Mouse (Mus musculus): ENCODE measurements around the gene Btnl9. TPM values are rescaled to one million over a fixed set of nuclear protein-coding genes. Genes with fewer than 3 reads are reported as not detected.
"Not testable (repeated sequence)": the region's sequence is repeated elsewhere in the genome, so short reads cannot be mapped to it uniquely, and the experiment has no call there.

Gene Btnl9
- polyA plus RNA-seq, 1 experiment from 2014 or later = 0.39 TPM

- H3K27me3 ChIP-seq (ENCODE audit: control insufficient read depth, insufficient read depth, low read length); H3K9ac ChIP-seq (ENCODE audit: low read depth, low read length); H3K27ac ChIP-seq (ENCODE audit: low read depth, low read length); H3K4me1 ChIP-seq (ENCODE audit: control insufficient read depth, insufficient read depth, low read length); H3K36me3 ChIP-seq (ENCODE audit: control insufficient read depth, insufficient read depth, low read length); ATAC-seq (replicated peaks; ENCODE audit: insufficient number of reproducible peaks, low FRiP score, low TSS enrichment); H3K9me3 ChIP-seq (replicated peaks; ENCODE audit: control insufficient read depth, low read length); H3K4me2 ChIP-seq; H3K4me3 ChIP-seq (ENCODE audit: low read depth, low read length): not testable (repeated sequence)
- WGBS (ENCODE audit: insufficient replicate concordance) = 91% methylated on average over 9 of the region's 9 CpGs
These were observed 7.8 kb upstream of the Btnl9 start for GRCm38 (mm10) chr11:49194771-49195170.

GRCm38 (mm10) chr11:49191083-49191482, 4.1 kb upstream of the Btnl9 start:
- no peaks in the 10 kb centered on the region for H3K9me3 ChIP-seq (replicated peaks; ENCODE audit: control insufficient read depth, low read length)
- H3K4me3 ChIP-seq (ENCODE audit: low read depth, low read length) = no peak overlapping the region
- H3K36me3 ChIP-seq (ENCODE audit: control insufficient read depth, insufficient read depth, low read length) = no peaks in the 10 kb centered on the region
- ATAC-seq (replicated peaks; ENCODE audit: insufficient number of reproducible peaks, low FRiP score, low TSS enrichment) = no peak
- H3K4me2 ChIP-seq = no peak overlapping the region
- H3K9ac ChIP-seq (ENCODE audit: low read depth, low read length) = no peak overlapping the region
- no peak overlapping the region for H3K27ac ChIP-seq (ENCODE audit: low read depth, low read length)
- no peaks in the 10 kb centered on the region for H3K4me1 ChIP-seq (ENCODE audit: control insufficient read depth, insufficient read depth, low read length)
- H3K27me3 ChIP-seq (ENCODE audit: control insufficient read depth, insufficient read depth, low read length) = no peaks in the 10 kb centered on the region
- 43% methylated on average over 2 of the region's 2 CpGs for WGBS (ENCODE audit: insufficient replicate concordance)

- no peak overlapping the region for H3K4me2 ChIP-seq
- no peaks in the 10 kb centered on the region for H3K9me3 ChIP-seq (replicated peaks; ENCODE audit: control insufficient read depth, low read length)
- H3K36me3 ChIP-seq (ENCODE audit: control insufficient read depth, insufficient read depth, low read length) = no peaks in the 10 kb centered on the region
- ATAC-seq (replicated peaks; ENCODE audit: insufficient number of reproducible peaks, low FRiP score, low TSS enrichment) = no peak
- H3K27ac ChIP-seq (ENCODE audit: low read depth, low read length) = no peak overlapping the region
- H3K9ac ChIP-seq (ENCODE audit: low read depth, low read length) = no peak overlapping the region
- H3K27me3 ChIP-seq (ENCODE audit: control insufficient read depth, insufficient read depth, low read length) = no peaks in the 10 kb centered on the region
- no peaks in the 10 kb centered on the region for H3K4me1 ChIP-seq (ENCODE audit: control insufficient read depth, insufficient read depth, low read length)
- H3K4me3 ChIP-seq (ENCODE audit: low read depth, low read length) = no peak overlapping the region
- WGBS (ENCODE audit: insufficient replicate concordance) = 5% methylated on average over 7 of the region's 7 CpGs
These were observed 2.8 kb upstream of the Btnl9 start for GRCm38 (mm10) chr11:49189737-49190136.

GRCm38 (mm10) chr11:49187701-49188100, 742 bp upstream of the Btnl9 start:
- Histone ChIP-seq H3K4me1 (ENCODE audit: control insufficient read depth, insufficient read depth, low read length) (no peaks in the 10 kb centered on the region), H3K36me3 (ENCODE audit: control insufficient read depth, insufficient read depth, low read length) (no peaks in the 10 kb centered on the region), H3K9ac (ENCODE audit: low read depth, low read length) (no peak overlapping the region), H3K4me3 (ENCODE audit: low read depth, low read length) (no peak overlapping the region), H3K4me2 (no peak overlapping the region), H3K9me3 (replicated peaks; ENCODE audit: control insufficient read depth, low read length) (no peaks in the 10 kb centered on the region), H3K27ac (ENCODE audit: low read depth, low read length) (no peak overlapping the region), H3K27me3 (ENCODE audit: control insufficient read depth, insufficient read depth, low read length) (no peaks in the 10 kb centered on the region)
- no peak for ATAC-seq (replicated peaks; ENCODE audit: insufficient number of reproducible peaks, low FRiP score, low TSS enrichment)
- 67% methylated on average over 10 of the region's 10 CpGs for WGBS (ENCODE audit: insufficient replicate concordance)

GRCm38 (mm10) chr11:49186452-49186851, 507 bp downstream of the Btnl9 start:
- no peaks in the 10 kb centered on the region for H3K27me3 ChIP-seq (ENCODE audit: control insufficient read depth, insufficient read depth, low read length)
- no peak for ATAC-seq (replicated peaks; ENCODE audit: insufficient number of reproducible peaks, low FRiP score, low TSS enrichment)
- no peak overlapping the region for H3K4me3 ChIP-seq (ENCODE audit: low read depth, low read length)
- 81% methylated on average over 6 of the region's 6 CpGs for WGBS (ENCODE audit: insufficient replicate concordance)
- no peak overlapping the region for H3K27ac ChIP-seq (ENCODE audit: low read depth, low read length)
- no peak overlapping the region for H3K9ac ChIP-seq (ENCODE audit: low read depth, low read length)
- no peaks in the 10 kb centered on the region for H3K36me3 ChIP-seq (ENCODE audit: control insufficient read depth, insufficient read depth, low read length)
- H3K4me1 ChIP-seq (ENCODE audit: control insufficient read depth, insufficient read depth, low read length) = no peaks in the 10 kb centered on the region
- H3K4me2 ChIP-seq = no peak overlapping the region
- no peaks in the 10 kb centered on the region for H3K9me3 ChIP-seq (replicated peaks; ENCODE audit: control insufficient read depth, low read length)

GRCm38 (mm10) chr11:49183172-49183571, 3.8 kb downstream of the Btnl9 start:
- Histone ChIP-seq H3K4me1 (ENCODE audit: control insufficient read depth, insufficient read depth, low read length) (no peaks in the 10 kb centered on the region), H3K9ac (ENCODE audit: low read depth, low read length) (no peak overlapping the region), H3K36me3 (ENCODE audit: control insufficient read depth, insufficient read depth, low read length) (no peaks in the 10 kb centered on the region), H3K4me2 (no peak overlapping the region), H3K27ac (ENCODE audit: low read depth, low read length) (no peak overlapping the region), H3K4me3 (ENCODE audit: low read depth, low read length) (no peak overlapping the region), H3K9me3 (replicated peaks; ENCODE audit: control insufficient read depth, low read length) (no peaks in the 10 kb centered on the region), H3K27me3 (ENCODE audit: control insufficient read depth, insufficient read depth, low read length) (no peaks in the 10 kb centered on the region)
- WGBS (ENCODE audit: insufficient replicate concordance) = 40% methylated on average over 1 of the region's 1 CpGs
- ATAC-seq (replicated peaks; ENCODE audit: insufficient number of reproducible peaks, low FRiP score, low TSS enrichment) = no peak

GRCm38 (mm10) chr11:49176047-49176779, 10.7 kb downstream of the Btnl9 start:
- H3K4me1 ChIP-seq (ENCODE audit: control insufficient read depth, insufficient read depth, low read length); H3K4me3 ChIP-seq (ENCODE audit: low read depth, low read length); H3K9ac ChIP-seq (ENCODE audit: low read depth, low read length); H3K27ac ChIP-seq (ENCODE audit: low read depth, low read length); H3K36me3 ChIP-seq (ENCODE audit: control insufficient read depth, insufficient read depth, low read length); H3K4me2 ChIP-seq; H3K27me3 ChIP-seq (ENCODE audit: control insufficient read depth, insufficient read depth, low read length); ATAC-seq (replicated peaks; ENCODE audit: insufficient number of reproducible peaks, low FRiP score, low TSS enrichment); H3K9me3 ChIP-seq (replicated peaks; ENCODE audit: control insufficient read depth, low read length): not testable (repeated sequence)
- 80% methylated on average over 4 of the region's 4 CpGs for WGBS (ENCODE audit: insufficient replicate concordance)

GRCm38 (mm10) chr11:49175345-49175744, 11.6 kb downstream of the Btnl9 start:
- H3K9ac ChIP-seq (ENCODE audit: low read depth, low read length) = no peak overlapping the region
- H3K9me3 ChIP-seq (replicated peaks; ENCODE audit: control insufficient read depth, low read length) = no peaks in the 10 kb centered on the region
- no peaks in the 10 kb centered on the region for H3K36me3 ChIP-seq (ENCODE audit: control insufficient read depth, insufficient read depth, low read length)
- H3K4me2 ChIP-seq = no peak overlapping the region
- H3K4me1 ChIP-seq (ENCODE audit: control insufficient read depth, insufficient read depth, low read length) = no peaks in the 10 kb centered on the region
- 76% methylated on average over 8 of the region's 8 CpGs for WGBS (ENCODE audit: insufficient replicate concordance)
- H3K4me3 ChIP-seq (ENCODE audit: low read depth, low read length) = no peak overlapping the region
- H3K27ac ChIP-seq (ENCODE audit: low read depth, low read length) = no peak overlapping the region
- H3K27me3 ChIP-seq (ENCODE audit: control insufficient read depth, insufficient read depth, low read length) = peaks cover 2% of the 10 kb centered on the region; the same call in 1 of the 2 replicates
- ATAC-seq (replicated peaks; ENCODE audit: insufficient number of reproducible peaks, low FRiP score, low TSS enrichment) = no peak

- no peak for ATAC-seq (replicated peaks; ENCODE audit: insufficient number of reproducible peaks, low FRiP score, low TSS enrichment)
- Histone ChIP-seq H3K36me3 (ENCODE audit: control insufficient read depth, insufficient read depth, low read length) (no peaks in the 10 kb centered on the region), H3K27me3 (ENCODE audit: control insufficient read depth, insufficient read depth, low read length) (peaks cover 22% of the 10 kb centered on the region), H3K9me3 (replicated peaks; ENCODE audit: control insufficient read depth, low read length) (no peaks in the 10 kb centered on the region), H3K4me1 (ENCODE audit: control insufficient read depth, insufficient read depth, low read length) (0 out of 2 replicates have a peak, but pooled peaks cover 6% of the 10 kb centered on the region), H3K4me3 (ENCODE audit: low read depth, low read length) (no peak overlapping the region), H3K27ac (ENCODE audit: low read depth, low read length) (no peak overlapping the region), H3K4me2 (no peak overlapping the region), H3K9ac (ENCODE audit: low read depth, low read length) (no peak overlapping the region)
- 83% methylated on average over 4 of the region's 4 CpGs for WGBS (ENCODE audit: insufficient replicate concordance)
These were observed 16.4 kb downstream of the Btnl9 start for GRCm38 (mm10) chr11:49170576-49170975.
